Mouse (Mus musculus) kidney, adult 8-10 months (tissue): ENCODE measurements at regions not wholly inside any gene's neighbourhood (a gene's known extent, or its start where the extent isn't known, plus 50 kb on each side); places are given as distances from the start of the nearest gene placed in this dataset.

Experiments used
- DNase-seq, 2 experiments: peaks; one replicate each; pipeline ENCODE4 v3.0.0; 2022

- no peak for DNase-seq
Measured at GRCm38 (mm10) chr3:54604705-54605379, 87.8 kb upstream of the Supt20 start.

DNA sequence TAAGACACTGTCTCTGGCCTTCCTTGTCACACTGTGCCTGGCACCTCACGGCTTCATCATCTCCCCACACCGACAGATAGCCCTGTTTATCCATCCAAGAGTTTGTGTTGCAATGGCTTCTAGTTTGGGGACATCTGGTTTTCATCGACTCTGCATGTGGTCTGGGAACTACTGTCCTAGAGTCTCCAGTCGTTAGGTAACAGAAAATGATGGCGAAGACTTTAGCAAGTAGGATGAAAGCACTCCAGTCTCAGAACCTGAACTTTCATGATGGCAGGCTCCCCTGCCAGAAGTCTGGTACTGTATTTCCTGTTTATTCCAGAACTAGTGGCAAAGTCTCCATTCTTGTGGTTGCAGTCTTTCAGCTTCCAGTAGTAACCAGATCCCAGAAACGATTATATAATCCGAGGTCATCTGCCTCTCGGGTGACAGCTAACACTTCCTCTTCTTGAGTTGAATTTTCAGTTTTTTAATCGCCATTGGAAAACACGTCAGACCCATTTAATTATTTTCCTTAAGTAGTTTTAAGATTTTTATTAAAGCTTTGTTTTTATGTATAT, 81.1 kb upstream of the Supt20 start:
- DNase-seq = no peak

- DNase-seq = no peak
Measured at GRCm38 (mm10) chr3:54613845-54614244, 78.8 kb upstream of the Supt20 start.

DNA sequence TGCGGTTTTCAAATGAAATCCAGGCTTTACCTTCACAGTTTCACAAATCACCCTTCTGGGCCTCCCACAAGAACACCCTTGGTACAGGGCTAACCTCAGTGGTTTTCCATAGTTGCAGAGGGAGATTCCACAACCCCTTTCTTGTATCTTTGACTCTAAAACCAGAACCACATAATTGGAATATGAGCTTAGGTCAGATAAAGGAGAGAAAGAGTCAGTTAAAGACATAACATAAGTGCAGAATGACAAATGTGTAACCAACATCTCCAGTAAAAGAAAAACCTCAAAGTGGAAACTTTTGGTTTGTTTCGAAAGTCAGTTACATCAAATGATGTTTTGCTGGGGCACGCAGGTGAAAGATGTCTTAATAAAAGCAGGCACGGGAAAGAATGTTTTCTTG, 75.3 kb upstream of the Supt20 start:
- DNase-seq = no peak

DNA sequence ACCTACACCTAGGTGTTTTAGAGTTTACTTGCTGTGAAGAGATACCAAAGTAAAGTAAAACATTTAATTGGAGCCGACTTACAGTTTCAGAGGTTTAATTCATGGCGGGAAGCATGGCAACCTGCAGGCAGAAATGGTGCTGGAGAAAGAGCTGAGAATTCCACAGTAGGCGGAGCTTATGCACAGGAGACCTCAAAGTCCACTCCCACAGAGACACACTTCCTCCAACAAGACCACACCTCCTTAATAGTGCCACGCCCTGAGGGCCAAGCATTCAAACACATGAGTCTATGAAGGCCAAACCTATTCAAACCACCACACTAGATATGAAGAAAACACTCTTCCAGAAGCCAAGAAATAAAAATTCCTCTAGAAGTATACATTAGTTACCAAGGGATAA, 74.3 kb upstream of the Supt20 start:
- no peak for DNase-seq

- DNase-seq = no peak
Measured at GRCm38 (mm10) chr3:54630254-54630653, 62.4 kb upstream of the Supt20 start.

GRCm38 (mm10) chr3:54632731-54633130, 59.9 kb upstream of the Supt20 start:
- no peak for DNase-seq

GRCm38 (mm10) chr3:54633446-54633845, 59.2 kb upstream of the Supt20 start:
- DNase-seq = no peak

DNA sequence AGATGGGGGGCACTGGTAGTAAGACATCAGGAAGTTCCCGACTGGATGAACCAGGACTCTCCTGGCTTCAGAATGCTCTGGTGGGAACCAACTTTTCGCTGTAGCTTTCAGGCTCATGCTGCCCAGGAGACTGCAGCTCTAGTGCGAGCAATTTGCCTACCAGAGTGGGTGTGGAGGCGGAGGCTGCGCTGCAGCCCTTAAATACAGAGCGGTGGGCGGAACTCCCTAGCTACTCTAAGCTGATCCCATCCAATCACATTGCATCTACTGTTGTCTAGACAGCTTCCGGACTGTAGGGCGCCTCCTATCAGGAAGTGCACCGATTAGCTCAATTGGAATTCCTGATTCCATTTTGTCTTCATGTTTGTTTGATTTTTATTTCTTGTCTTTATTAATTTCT, 58.2 kb upstream of the Supt20 start:
- no peak for DNase-seq
